Mouse (Mus musculus): ENCODE data around the gene Ppp6c. TPM values are rescaled to one million over a fixed set of nuclear protein-coding genes. Genes with fewer than 3 reads are reported as not detected.
"Not testable (repeated sequence)": the region's sequence is repeated elsewhere in the genome, so short reads cannot be mapped to it uniquely, and the experiment has no call there.

Gene Ppp6c
- 52.3 and 63.6 TPM in 2 replicates for polyA plus RNA-seq (2015; fragmentation: Nextera tagmentation; extraction: Ambion mirVana)

DNA sequence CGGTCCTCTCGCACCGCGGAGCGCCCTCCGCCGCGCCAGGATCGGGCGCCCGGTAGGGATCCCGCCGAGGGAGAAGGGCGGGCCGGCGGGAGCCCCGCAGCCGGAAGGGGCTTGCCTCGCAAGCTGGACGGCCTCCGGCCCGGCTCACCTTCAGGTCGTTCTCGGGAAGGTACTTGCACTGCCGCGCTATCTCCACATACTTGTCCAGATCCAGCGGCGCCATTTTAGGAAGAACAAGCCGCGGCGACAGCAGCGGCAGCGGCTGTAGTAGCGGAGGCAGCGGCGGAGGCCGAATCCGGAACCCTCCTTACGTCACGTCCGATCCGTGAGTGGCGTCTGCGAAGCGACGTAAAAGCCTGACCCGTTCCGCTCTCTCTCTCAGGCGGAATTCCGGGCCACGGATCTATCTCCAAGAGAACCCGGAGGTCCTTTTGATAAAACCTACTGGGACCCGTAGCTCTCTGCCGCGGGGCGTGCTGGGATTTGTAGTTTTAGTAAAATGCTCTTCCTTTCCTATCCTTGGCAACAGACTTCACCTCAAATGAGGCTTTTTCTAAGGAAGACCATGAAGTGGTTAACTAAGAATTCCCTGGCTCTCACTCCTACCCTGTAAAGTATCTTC, at the start of gene Ppp6c:
TSS of gene Ppp6c (minus strand) at position 433 of the 622 bp plus-strand sequence.
- peak within 1 kb of the TSS; percentile 92 for H3K9ac ChIP-seq
- WGBS (ENCODE audit: insufficient replicate concordance): under 1% methylated on average over 55 of the region's 56 CpGs
- DNase-seq (peak; percentile 90), ATAC-seq (ENCODE audit: low read depth) (peak; percentile 94)
- peaks cover 36% of the 10 kb centered on the region for H3K4me1 ChIP-seq (replicated peaks)
- H3K9me3 ChIP-seq (replicated peaks): no peaks in the 10 kb centered on the region
- H3K27ac ChIP-seq: peak within 1 kb of the TSS; percentile 97
- peak within 1 kb of the TSS; percentile 75 for H3K4me2 ChIP-seq
- peak within 1 kb of the TSS; percentile 87 for H3K4me3 ChIP-seq (replicated peaks)
- H3K27me3 ChIP-seq: 0 out of 2 replicates have a peak, but pooled peaks cover 2% of the 10 kb centered on the region
- H3K36me3 ChIP-seq: no peaks in the 10 kb centered on the region

DNA sequence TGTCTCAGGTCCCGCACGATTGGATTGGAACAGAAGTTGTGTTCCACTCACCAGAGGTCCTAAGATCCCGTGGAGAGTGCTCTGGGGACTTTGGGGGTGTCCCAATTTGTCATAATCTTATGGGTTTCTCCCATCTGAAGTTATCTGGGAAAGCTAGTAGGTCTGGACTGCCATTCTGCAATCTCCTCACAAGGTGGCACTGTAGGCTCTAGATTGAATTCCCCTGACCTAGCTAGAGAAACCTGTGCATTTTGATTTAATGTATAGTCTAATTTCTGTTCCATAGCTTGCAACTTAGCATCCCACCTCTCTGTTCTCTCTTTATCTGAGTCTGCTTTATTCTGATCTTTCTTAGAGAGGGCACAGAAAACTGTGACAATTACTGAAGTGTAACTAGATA, 42.1 kb upstream of the Ppp6c start:
- Histone ChIP-seq H3K36me3 (no peaks in the 10 kb centered on the region), H3K4me2 (no peak overlapping the region), H3K9me3 (replicated peaks) (no peaks in the 10 kb centered on the region), H3K9ac (no peak overlapping the region), H3K4me1 (replicated peaks) (no peaks in the 10 kb centered on the region), H3K27ac (no peak overlapping the region), H3K27me3 (no peaks in the 10 kb centered on the region), H3K4me3 (replicated peaks) (no peak overlapping the region)
- ATAC-seq (ENCODE audit: low read depth) (no peak), DNase-seq (peak; percentile 17)
- WGBS (ENCODE audit: insufficient replicate concordance): 47% methylated on average over 3 of the region's 3 CpGs

DNA sequence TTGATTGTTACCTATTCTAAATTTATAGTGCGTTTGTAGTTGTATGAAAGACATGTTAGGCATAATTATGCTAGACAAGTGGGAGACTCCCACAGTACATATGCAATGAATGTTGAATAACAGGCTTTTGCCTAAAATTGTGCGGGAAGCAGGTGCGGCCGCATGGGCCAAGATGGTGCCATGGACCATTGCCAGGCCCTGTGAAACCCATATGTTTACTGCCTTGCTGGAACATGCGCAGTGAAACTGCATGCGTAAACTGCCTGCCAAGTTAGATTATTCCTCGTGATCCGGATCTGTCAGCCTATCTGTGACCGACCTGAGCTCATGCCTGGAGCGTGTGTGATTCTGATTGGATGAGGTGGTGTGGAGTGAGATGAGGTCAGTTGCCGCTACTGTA, 26.0 kb upstream of the Ppp6c start:
- not testable (repeated sequence) for H3K27ac ChIP-seq; H3K4me3 ChIP-seq (replicated peaks)
- 82% methylated on average over 11 of the region's 11 CpGs for WGBS (ENCODE audit: insufficient replicate concordance)

DNA sequence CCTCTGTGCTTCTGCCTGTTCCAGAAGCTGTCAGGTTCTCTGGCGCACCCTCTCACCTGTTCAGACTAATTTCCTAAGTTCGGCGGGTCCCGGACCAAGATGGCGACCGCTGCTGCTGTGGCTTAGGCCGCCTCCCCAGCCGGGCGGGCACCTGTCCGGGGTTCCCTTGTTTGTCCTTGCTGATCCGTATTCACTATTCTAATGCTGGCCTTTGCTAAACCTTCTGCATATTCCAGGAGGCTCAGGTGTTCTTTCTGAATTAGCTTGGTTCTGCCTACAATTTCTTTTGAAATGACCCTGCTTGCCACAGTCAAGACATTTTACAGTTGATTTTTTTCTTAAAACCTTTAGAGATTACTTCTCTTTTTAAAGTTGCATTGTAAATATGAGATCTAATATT, 20.6 kb upstream of the Ppp6c start:
- not testable (repeated sequence) for DNase-seq; H3K4me1 ChIP-seq (replicated peaks); H3K4me2 ChIP-seq; H3K27ac ChIP-seq; H3K9ac ChIP-seq; H3K9me3 ChIP-seq (replicated peaks); H3K36me3 ChIP-seq; H3K4me3 ChIP-seq (replicated peaks); ATAC-seq (ENCODE audit: low read depth); H3K27me3 ChIP-seq
- 70% methylated on average over 10 of the region's 11 CpGs for WGBS (ENCODE audit: insufficient replicate concordance)

More for the DNA sequence above, 26.0 kb upstream of the Ppp6c start:
- not testable (repeated sequence) for H3K4me2 ChIP-seq; H3K9ac ChIP-seq; ATAC-seq (ENCODE audit: low read depth); DNase-seq; H3K4me1 ChIP-seq (replicated peaks); H3K9me3 ChIP-seq (replicated peaks); H3K27me3 ChIP-seq; H3K36me3 ChIP-seq

DNA sequence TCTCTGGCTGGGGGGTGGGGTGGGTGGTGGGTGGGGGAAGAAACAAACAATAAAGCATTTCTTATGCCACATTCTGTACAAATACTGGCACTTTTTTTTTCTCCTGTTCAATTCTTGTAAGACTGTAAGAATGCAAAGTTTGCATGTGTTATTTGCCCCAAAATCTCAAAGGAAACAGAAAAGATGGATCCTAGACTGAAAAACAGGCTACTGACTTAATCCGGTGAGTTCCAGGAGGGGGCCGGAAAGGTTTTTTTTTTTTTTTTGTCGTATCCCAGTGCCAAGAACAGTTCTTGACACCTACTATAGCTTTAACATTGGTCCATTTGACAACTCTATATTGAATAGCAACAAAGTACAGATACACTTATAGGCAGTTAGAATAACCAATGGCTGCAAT, 480 bp upstream of the Ppp6c start:
- Histone ChIP-seq H3K36me3 (no peaks in the 10 kb centered on the region), H3K4me2 (peak overlapping the region; percentile 75), H3K4me1 (replicated peaks) (peaks cover 30% of the 10 kb centered on the region), H3K27ac (peak overlapping the region; percentile 97), H3K9me3 (replicated peaks) (no peaks in the 10 kb centered on the region), H3K4me3 (replicated peaks) (peak overlapping the region; percentile 87), H3K27me3 (0 out of 2 replicates have a peak, but pooled peaks cover 2% of the 10 kb centered on the region), H3K9ac (peak overlapping the region; percentile 92; the same call in 1 of the 2 replicates)
- WGBS (ENCODE audit: insufficient replicate concordance): 29% methylated on average over 3 of the region's 3 CpGs
- DNase-seq (no peak), ATAC-seq (ENCODE audit: low read depth) (no peak)

- 2% methylated on average over 34 of the region's 36 CpGs for WGBS (ENCODE audit: insufficient replicate concordance)
- Histone ChIP-seq H3K4me3 (replicated peaks) (peak overlapping the region; percentile 87), H3K27ac (peak overlapping the region; percentile 97), H3K4me2 (peak overlapping the region; percentile 75), H3K9ac (peak overlapping the region; percentile 92), H3K4me1 (replicated peaks) (peaks cover 39% of the 10 kb centered on the region)
- not testable (repeated sequence) for H3K36me3 ChIP-seq; H3K9me3 ChIP-seq (replicated peaks); H3K27me3 ChIP-seq
- DNase-seq: peak; percentile 45
- ATAC-seq (ENCODE audit: low read depth): peak; percentile 66
Measured at GRCm38 (mm10) chr2:39225331-39226018, 776 bp downstream of the Ppp6c start.

- peak overlapping the region; percentile 97; the same call in 1 of the 2 replicates for H3K27ac ChIP-seq
- peak overlapping the region; percentile 75 for H3K4me2 ChIP-seq
Measured at GRCm38 (mm10) chr2:39224621-39225020, 1.6 kb downstream of the Ppp6c start.

GRCm38 (mm10) chr2:39220010-39220409, 6.2 kb downstream of the Ppp6c start:
- Histone ChIP-seq H3K36me3 (no peaks in the 10 kb centered on the region), H3K27ac (no peak overlapping the region), H3K27me3 (no peaks in the 10 kb centered on the region), H3K9me3 (replicated peaks) (no peaks in the 10 kb centered on the region), H3K9ac (no peak overlapping the region), H3K4me3 (replicated peaks) (no peak overlapping the region), H3K4me1 (replicated peaks) (peaks cover 57% of the 10 kb centered on the region), H3K4me2 (no peak overlapping the region)
- ATAC-seq (ENCODE audit: low read depth) (no peak), DNase-seq (no peak)
- WGBS (ENCODE audit: insufficient replicate concordance): 85% methylated on average over 6 of the region's 6 CpGs

More at GRCm38 (mm10) chr2:39224621-39225020, 1.6 kb downstream of the Ppp6c start:
- H3K27me3 ChIP-seq: 0 out of 2 replicates have a peak, but pooled peaks cover 2% of the 10 kb centered on the region
- H3K4me3 ChIP-seq (replicated peaks): peak overlapping the region; percentile 87
- H3K36me3 ChIP-seq: no peaks in the 10 kb centered on the region
- ATAC-seq (ENCODE audit: low read depth) (no peak), DNase-seq (no peak)
- peaks cover 44% of the 10 kb centered on the region for H3K4me1 ChIP-seq (replicated peaks)
- no peaks in the 10 kb centered on the region for H3K9me3 ChIP-seq (replicated peaks)
- peak overlapping the region; percentile 92 for H3K9ac ChIP-seq

DNA sequence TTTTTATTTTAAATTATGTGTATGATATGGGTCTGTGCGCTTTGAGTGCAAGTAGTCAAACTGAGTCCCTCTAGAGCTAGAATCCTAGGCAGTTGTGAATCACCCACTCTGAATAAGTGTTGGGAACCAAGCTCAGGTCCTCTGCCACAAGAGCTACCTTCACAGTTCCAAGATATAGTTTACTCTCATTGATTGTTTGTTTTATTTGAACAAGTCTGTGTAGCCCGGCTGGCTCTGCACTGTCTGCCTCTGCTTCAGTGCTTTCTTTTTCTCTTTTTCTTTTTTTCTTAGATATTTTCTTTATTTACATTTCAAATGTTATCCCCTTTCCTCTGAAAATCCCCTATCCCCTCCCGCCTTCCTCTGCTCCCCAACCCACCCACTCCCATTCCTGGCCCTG, 7.2 kb downstream of the Ppp6c start:
- ATAC-seq (ENCODE audit: low read depth) (no peak), DNase-seq (no peak)
- Histone ChIP-seq H3K9ac (no peak overlapping the region), H3K36me3 (no peaks in the 10 kb centered on the region), H3K4me1 (replicated peaks) (peaks cover 47% of the 10 kb centered on the region), H3K27me3 (no peaks in the 10 kb centered on the region), H3K27ac (no peak overlapping the region), H3K4me3 (replicated peaks) (no peak overlapping the region), H3K4me2 (no peak overlapping the region), H3K9me3 (replicated peaks) (no peaks in the 10 kb centered on the region)
- 84% methylated on average over 3 of the region's 3 CpGs for WGBS (ENCODE audit: insufficient replicate concordance)

DNA sequence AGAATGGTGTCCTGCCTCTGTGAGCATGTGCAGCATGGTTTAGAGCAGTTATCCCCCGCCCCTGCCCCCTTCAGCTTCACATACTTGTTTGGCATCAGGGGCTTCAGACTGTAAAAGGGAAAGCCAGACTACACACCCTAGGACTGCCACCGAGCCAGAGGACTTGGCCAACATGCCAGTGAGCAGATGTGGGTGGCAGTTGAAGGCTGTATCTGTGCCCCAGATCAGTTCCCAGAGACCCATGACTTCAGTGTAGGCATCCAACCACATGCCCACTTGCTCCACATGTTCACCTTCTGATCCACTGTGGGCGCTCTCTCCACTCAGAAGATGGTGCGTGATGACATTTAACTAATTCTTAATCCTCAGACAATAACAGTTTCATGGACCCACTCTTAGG, 9.1 kb downstream of the Ppp6c start:
- Histone ChIP-seq H3K9ac (no peak overlapping the region), H3K27me3 (no peaks in the 10 kb centered on the region), H3K4me2 (no peak overlapping the region), H3K4me3 (replicated peaks) (no peak overlapping the region), H3K36me3 (no peaks in the 10 kb centered on the region), H3K4me1 (replicated peaks) (peaks cover 36% of the 10 kb centered on the region), H3K27ac (no peak overlapping the region), H3K9me3 (replicated peaks) (no peaks in the 10 kb centered on the region)
- 79% methylated on average over 4 of the region's 4 CpGs for WGBS (ENCODE audit: insufficient replicate concordance)
- ATAC-seq (ENCODE audit: low read depth) (peak; percentile 41; the same call in 1 of the 2 replicates), DNase-seq (no peak)

DNA sequence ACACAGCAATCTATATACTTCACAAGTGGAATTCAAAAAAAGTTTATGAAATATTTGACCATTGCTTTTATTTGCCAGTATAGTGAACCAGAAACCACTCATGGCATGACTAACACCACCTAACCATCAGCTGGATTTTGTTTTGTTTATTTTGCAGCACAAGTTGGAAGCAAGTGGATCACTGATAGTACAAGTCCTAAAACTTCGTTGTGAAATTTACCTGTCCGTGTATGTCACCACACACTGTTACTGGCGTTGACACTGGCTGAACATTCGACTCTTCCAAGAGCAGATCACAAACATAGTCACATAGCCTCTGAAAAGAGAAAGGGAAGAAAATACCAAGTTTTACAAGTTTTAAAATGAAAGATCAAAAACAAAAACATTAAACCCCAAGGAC, 15.5 kb downstream of the Ppp6c start:
- Histone ChIP-seq H3K9ac (no peak overlapping the region), H3K4me1 (replicated peaks) (peaks cover 6% of the 10 kb centered on the region; the same call in 1 of the 2 replicates), H3K4me2 (no peak overlapping the region), H3K4me3 (replicated peaks) (no peak overlapping the region), H3K36me3 (peaks cover 11% of the 10 kb centered on the region; the same call in 1 of the 2 replicates), H3K9me3 (replicated peaks) (no peaks in the 10 kb centered on the region), H3K27me3 (no peaks in the 10 kb centered on the region), H3K27ac (no peak overlapping the region)
- DNase-seq: no peak
- ATAC-seq (ENCODE audit: low read depth): no peak
- 81% methylated on average over 4 of the region's 4 CpGs for WGBS (ENCODE audit: insufficient replicate concordance)

Measured in liver, embryonic 13.5 days (tissue).